Mouse (Mus musculus) spleen, postnatal 36 days (tissue): Measurements from ENCODE around the gene Ppid.
A peak's percentile ranks its signal among the peaks of the same experiment; 100 is the strongest.
"Not testable (repeated sequence)": the region's sequence is repeated elsewhere in the genome, so short reads cannot be mapped to it uniquely, and the experiment has no call there.

ENCODE experiments used
- DNase-seq, 2 experiments: peaks; one replicate each; pipeline ENCODE4 v3.0.0; 2022; ENCODE audit warnings: low spot score in 2 of 2, mixed read lengths in 1 of 2

Gene Ppid

DNA sequence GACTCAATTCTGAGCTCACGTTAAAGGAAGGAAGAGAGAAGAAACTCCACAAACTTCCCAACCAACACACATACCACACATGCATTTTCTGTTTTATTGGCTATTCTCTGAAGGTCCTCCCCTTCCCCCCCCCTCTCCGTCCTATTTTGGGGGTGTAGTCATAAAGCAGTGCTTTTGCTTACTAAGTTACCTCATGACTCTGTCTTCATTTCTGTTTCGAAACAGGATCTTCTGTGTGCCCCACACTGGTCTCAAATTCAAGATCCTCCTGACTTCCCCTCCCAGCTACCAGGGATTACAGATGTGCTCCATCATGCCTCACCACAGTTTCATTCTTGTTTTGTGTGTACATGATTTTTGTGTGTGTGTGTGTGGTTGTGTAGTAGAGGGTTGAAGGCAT, 18.7 kb upstream of the Ppid start:
- DNase-seq: peak in 1 of 2 experiments; percentile 18

DNA sequence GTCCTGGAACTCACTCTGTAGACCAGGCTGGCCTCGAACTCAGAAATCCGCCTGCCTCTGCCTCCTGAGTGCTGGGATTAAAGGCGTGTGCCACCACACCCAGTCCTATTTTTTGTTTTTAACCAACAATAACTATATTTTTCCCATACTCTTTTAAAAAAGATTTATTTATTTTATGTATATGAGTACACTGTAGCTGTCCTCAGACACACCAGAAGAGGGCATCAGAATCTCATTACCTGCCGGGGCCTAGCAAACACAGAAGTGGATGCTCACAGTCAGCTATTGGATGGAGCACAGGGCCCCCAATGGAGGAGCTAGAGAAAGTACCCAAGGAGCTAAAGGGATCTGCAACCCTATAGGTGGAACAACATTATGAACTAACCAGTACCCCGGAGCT, 17.8 kb upstream of the Ppid start:
- DNase-seq: not testable (repeated sequence)

DNA sequence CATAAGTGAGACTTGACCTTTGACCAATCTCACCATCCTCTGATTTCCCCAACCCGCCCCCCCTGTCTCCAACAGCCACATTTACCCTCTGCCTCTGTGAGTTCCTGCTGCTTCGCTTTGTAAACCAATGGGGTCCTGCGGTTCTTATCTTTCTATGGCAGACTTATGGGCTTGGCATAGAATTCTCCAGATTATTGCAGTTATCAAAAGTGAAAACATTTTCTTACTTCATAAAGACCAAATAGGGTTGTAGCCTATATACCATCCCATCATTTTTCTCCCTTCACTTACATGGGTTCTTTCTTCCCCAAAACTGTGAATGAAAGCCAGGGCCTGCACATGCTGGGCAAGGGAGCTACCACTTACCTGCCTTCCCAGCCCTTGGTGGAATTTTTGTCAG, 16.8 kb upstream of the Ppid start:
- peak; percentile 33 to 62 for DNase-seq

DNA sequence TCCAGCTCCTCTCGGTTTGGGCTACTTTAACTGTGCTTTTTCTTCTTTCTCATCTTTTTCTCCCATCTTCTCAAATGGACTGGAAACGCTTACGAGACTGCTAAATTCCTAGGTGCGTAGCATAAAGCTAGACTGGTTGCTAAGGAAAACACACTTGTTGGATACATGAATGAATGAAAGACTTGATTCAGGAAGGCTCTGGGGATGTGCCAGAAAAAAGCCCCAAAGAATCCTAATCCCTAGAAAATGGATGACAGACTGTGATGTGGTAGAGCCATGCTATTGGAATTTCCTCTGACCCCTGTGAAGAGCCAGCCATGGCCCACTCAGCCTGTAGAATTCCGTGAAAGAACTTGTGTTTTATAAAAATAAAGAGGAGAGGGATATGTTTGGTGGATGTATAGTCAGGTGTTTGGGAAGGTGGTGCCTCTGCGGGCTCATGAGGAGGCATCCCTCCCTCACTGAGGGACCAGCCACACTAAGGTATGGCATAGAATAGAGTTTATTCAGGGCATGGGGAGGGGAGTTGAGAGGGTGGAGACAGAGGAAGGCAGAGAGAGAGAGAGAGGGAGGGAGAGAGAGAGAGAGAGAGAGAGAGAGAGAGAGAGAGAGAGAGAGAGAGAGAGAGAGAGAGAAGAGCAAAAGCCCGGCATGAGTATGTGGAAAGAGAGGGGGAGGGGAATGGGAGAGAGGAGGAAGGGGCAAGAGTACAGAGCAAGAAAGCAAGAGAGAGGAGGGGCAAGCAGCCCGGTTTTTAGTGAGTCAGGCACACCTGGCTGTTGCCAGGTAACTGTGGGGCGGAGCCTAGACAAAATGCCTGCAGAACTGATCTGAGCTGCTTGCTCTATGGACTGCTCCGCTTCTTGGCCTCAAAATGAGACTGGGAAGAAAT, 15.3 kb upstream of the Ppid start:
- DNase-seq: no peak

DNA sequence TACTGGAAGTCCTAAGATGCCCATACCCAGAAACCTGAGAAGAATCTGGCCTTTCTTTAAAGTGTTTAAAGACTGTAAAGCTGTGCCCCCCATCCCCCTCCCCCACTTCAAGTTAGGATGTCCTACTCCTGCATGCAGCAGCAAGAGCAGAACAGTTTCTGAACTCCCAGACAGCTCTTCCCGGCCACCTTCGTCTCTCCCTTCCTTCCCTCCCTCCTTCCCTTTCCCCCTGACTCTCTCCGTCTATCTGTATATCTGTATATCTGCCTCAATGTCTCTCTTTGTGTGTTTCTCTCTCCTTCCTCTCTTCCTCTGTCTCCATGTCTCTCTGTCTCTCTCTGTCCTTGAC, 14.7 kb upstream of the Ppid start:
- DNase-seq: no peak

DNA sequence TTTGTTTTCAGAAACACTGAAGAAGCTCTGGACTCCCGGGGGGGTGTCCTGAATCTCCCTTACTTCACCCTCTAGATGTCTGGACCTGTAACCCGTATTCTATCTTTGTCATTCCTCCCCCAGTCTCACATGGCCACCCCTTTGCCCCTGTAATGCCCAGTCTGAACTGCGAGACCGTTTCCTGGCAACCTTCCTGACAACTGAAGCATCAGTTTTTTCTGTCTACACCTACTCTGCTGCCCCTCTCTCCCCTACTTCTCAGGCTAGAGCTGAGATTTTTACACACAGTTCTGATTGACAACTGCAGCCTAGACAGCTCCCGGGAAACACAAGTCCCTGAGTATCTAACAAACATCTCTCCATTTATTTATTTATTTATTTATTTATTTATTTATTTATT, 14.3 kb upstream of the Ppid start:
- DNase-seq: no peak

DNA sequence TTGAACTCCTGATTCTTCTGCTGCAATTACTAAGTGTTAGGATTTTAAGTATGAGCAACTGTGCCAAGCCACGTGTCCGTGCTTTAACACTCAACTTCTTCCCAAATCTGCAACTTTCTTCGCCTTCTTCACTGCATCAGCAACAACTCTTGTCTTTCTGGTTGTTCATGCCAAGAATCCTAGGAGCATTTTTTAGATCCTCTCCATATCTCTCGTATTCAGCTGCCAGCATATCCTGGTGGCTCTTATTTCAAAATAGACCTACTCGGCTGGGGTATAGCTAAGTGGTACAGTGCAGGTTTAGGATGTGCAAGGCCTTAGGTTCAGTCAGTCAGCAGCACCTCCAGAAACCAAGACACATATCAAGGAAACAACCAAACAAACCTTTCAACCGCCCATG, 13.5 kb upstream of the Ppid start:
- DNase-seq: no peak

DNA sequence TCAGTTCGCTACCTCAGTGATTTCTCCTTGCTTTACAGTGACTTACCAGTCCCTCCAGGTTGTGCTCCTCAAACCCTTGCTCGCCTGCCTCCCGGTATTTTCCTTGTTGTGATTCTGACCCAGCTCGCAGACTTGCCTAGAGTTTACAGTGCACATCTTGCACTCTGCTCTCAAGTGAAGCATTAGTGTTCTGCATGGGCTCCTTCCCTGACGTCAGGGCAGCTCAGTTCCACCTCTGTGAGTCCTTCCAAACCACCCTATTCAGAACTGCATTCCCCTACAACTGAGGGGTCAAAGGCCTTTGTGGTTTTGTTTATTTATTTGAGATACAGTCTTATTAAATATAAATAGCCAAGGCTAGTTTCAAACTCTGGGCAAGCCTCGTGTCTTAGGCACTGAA, 13.0 kb upstream of the Ppid start:
- DNase-seq: no peak

DNA sequence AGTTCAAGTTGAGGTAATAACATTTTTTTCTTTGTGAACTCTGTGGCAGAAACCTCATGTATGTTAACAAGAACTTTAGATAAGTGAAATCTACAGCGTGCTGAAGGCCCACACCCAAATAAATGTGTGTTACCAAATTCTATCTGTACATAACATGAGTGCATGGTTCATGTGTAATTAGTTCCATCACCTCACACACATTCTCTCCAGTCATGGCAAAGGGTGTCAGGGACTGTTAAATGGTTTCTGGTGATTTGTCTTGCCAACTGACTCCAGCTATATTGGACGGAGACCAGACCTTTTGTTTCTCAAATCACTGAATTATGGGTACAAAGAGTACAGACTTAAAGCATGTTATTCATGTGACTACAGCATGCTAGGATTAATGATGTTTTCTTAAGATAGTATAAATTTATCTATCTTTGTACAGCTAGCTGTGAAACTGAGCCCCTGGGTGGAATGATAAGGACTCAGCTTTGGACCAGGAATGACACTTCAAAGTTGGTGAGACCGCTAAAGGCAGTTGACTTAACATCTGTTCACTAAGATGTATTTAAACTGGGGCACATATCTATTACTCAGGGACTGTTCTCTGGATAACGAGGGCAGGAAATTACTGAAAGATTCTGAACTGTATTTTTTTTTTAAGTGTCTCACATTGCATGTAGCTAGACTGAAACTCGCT, 11.1 kb upstream of the Ppid start:
- DNase-seq: peak in 1 of 2 experiments; percentile 37

DNA sequence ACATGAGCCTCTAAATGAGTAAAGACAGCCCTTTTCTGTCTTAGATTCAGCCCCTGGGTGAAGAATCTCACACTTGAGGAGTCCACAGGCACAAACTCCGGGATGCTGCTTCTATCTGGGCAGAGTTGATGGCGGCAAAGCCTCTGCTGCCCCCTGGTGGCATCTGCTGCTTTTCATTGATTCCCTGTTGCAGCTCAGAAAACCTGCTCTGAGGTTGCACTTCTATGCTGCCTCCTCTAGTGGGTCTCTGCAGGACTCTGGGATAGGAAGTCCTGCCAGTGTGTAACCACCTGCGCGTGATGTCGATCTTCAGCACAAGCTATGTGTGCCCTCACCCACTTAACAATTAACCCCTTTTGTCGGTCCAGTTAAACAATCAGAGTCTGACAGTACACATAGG, 4.3 kb upstream of the Ppid start:
- DNase-seq: peak; percentile 76 to 79

DNA sequence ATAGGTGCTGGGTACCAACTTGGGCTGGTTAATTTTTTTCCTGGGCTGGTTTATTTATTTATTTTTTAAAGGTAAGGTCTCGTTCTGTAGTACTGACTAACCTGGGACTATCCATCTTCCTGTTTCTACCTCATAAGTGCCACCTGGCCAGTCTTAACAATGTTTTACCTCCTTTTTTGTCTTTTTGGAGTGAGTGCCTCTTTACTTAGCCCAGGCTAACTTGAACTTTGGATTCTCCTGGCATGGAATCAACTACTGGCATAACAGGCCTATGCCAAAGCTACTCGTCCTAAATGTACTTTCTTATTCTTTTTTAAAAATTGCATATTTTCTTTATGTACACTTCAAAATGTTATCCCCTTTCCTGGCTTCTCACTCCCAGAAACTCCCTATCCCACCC, 1.5 kb upstream of the Ppid start:
- DNase-seq: no peak

DNA sequence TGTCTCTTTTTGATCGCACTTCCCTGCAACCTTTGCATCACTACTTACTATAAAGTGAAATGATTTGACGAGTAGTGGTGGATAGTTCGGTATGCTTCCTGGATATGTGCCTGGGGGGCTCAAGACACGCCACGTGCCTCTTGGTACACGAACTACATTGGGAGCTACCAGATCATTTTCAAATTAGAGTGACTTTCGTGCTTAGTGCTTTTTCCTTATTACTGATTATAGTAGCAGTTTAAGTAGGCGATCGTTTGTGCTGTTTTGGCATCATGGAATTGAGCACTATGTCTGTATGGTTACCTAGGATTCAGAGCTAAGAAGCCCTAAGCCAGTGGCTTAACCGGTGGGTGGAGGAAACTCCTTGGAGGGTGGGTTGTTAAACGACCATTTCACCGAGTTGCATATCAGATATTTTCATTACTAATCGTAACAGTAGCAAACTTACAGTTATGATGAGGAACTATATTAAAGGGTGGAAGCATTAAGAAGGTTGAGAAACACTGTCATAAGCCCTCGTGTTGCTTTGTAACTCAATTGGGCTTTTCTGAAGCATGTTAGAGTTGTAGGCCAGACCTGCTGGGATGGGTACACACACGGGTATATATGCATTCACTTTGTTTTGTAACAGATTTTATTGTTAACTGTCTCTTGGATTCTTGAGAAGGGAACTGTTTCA, 790 bp downstream of the Ppid start:
- no peak for DNase-seq

DNA sequence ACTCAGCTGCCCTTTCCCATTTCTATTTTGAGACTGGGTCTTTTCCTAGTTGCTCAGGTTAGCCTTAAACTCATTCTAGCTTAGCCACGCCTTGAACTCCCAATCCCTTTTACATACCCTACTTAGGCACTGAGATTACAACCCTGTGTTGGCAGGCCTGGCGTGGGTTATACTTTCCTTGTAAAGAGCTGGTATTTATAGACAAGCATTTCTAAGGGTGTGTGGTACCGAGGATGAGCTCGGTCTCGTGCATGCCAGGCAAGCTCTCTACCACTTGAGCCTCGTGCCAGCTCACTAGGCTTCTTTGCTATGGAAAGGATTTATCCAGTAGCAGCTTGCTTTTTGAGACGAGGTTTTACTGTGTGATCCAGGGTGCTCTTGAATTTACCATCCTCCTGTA, 4.3 kb downstream of the Ppid start:
- DNase-seq: no peak

DNA sequence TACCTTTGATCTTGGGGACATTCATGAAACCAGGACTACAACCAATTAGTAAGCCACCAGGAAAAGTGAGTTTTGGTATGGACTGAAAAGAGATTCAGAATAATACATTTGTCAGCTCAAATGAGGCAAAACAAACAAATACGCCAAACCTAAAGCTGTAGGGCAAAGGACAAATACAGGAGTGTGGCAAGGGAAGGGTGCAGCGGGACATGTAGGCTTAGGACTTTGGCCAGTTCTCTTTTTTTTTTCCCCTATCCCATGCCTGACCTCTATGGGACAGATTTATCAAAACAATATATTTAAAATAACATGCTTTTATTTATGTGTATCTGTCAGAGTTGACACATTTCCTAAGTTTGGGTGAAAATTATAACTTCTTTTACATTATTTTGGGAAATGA, 18.7 kb downstream of the Ppid start:
- no peak for DNase-seq

DNA sequence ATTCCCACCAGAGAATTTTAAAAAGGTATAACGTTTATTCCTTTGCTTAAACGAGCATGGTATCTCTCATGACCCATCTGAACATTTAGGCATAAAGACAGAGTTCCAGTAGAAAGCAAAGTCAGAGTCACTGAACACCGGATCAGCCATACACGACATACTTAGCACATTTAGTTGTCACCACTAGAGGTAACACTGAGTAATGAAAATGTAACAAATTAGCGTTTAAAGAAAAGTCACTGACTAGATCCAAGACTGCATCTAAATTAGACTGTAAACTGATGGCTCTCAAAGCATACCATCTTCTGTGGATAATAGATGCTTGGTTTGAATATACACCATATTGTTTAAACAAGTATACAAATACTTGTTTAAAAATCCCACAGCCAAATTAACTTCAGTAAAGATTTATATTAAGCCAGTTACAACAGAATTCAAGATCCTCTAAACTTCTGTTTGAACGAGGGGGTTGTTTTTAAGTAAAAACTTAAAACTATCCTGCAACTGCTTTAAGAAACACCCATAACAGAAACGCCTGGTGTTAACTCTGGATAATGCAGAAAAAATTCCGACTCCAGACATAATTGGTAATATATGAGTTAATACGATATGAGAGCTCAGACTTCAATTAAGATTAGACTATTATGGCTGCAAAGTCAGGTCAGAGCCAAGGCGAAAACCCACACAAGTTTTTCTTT, 36.5 kb downstream of the Ppid start:
- no peak for DNase-seq

DNA sequence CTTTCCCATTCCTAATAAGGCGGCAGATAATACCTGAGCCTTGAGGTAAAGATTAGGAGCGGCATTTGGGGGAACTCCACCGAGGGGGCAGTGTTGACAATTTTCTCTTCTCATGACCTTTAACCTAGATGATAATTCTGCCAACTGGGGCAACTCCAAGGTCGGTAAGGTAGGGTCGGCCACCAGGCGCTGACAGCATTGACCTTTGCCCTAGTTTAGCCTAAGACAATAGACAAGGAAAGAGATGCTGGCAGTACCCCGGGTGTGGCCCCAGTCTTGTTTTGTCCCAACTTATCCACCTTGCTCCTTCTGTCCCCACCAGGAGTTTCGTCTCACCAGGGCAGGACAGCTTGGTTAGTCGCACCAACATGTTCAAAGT, 37.0 kb downstream of the Ppid start:
- DNase-seq: no peak

DNA sequence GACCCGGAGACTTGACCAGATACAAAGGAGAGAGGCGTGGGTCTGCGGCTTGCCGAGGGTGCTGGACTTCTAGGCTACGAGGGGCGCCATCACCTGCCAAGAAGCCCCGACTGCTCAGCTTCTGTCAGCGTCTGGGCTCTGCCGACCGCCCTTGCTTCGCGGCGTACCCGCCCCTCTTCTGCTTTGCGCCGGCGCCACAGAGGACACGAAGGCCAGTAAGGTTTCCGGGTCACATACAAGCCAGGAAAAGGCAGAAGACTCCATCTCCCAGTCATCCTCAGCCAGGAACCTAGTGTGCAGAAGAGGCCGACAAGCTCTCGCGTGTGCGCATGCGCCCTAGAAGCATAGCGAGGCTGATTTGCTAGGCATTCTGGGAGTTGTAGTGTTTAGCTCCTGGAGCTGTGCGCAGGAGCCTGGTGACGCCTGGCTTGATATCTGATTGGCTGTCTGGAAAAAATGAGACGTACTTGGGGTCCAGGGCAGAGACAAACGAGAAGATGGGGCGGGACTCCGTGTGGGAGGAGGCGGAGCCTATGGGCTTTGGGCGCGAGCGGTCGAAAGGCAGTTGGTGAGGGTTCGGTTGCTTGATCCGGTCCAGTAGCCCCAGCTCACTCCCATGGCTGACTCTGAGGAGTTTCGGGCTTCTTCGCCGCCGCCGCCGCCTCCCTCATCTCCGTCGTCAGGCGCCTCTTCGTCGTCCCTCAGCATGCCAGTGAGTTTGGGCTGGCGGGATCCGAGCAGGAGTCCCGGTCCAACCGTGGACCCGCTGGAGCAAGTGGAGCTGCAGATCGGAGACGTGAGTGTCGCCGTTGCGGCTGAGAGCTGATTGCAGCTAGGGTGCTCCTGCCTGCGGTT, 37.6 kb downstream of the Ppid start, which contains the start of gene 4930579G24Rik:
Gene 4930579G24Rik, plus strand, starts transcription at position 519 of the 855 bp plus-strand sequence.
- DNase-seq: peak; percentile 98

DNA sequence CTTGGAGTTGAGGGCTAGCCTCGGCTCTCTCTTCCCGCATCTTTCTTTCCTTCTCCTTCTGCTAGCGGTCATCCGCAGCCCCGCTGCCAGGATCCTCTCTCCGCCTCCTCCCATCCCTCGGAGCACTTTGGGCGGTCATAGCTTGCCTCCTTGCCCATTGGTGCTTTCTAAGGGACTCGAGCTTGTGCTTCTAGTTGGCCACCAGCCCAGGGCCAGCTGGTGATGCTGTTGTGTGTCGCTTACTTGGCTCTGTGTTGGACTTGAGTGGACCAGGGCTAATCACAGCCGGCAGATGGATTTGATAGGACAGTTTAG, 38.2 kb downstream of the Ppid start, which contains the start of gene Etfdh:
Gene Etfdh, minus strand, starts transcription at position 85 of the 315 bp plus-strand sequence.
- peak; percentile 31 to 42 for DNase-seq

DNA sequence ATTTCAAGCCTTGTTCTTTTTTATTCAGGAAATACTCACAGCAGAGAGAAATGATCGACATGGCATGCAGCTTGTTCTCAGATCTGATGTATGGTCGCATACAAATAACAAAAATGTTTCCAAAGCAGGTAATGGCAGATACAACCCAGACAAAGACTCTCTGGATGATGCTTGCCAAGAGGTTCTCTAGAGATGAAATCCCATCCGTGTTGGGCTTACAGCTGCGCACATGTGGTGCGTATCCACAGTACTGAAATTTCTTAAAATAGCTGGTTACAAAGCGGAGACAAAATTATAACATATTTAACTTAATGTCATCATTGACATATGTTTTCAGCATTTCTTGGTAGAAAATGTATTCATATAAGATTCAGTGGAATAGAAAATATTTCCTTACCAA, 61.0 kb downstream of the Ppid start:
- DNase-seq: no peak
